Mouse (Mus musculus) thymus, postnatal 4 days (tissue): ENCODE measurements around the gene Olfr101.

Experiments
- DNase-seq: peaks from one replicate; pipeline ENCODE4 v3.0.0; 2021

Olfr101 gene

DNA sequence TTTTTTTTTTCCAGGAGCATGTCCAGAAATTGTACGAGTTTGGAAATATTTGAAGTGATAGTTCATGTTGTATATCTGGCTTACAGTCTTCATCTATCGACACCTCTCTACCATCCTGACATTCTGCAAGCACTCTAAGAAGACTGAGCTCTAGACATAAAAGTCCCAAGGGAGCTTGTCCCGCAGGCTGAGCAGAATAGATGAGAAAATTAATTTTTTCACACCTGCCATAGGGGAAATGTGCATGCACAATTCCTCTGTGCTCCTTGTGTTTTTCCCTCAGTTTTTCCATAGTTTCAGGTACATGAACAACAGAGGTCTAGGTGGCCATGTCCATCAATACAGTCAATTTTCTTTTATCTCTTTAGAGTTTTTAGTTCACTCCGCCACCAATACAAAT is at the start of gene Olfr101:
Gene Olfr101, minus strand, starts transcription at position 101 of the 400 bp plus-strand sequence.
- no peak for DNase-seq

DNA sequence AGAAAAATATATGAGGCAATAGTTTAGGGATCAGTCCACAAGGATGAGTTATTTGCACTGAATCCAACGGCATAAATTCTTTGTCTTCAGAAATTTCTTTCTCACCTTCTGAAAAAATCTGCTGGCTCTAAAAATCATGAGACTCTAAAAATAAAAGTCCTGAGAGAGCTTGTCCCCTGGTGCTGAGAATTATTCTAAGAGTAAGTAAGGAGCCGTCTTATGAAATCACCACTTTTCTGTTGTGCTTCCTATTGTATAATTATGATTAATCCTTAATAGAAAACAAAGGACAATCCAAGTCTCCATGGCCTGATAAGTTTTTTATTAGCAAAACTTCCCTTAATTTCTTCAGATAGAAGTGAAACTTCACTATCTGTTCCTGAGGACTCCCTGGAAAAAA is 35.5 kb upstream of the Olfr101 start, which contains the start of gene Olfr103:
Gene Olfr103, minus strand, starts transcription at position 101 of the 400 bp plus-strand sequence.
- no peak for DNase-seq

DNA sequence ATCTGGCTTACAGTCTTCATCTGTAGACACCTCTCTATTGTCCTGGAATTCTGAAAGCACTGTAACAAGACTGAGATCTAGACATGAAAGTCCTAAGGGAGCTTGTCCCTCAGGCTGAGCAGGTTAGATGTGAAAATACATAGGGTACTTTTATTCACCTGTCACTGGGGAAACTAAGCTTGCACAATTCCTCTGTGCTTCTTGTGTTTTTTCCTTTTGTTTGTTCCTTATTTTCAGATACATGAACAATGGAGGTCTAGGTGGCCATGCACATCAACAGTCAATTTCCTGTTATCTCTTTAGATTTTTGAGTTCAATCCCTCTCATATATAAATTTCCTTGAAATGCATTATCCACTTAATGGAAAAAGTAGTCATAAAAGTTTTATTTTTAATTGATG is 12.8 kb upstream of the Olfr101 start, which contains the start of gene Olfr102:
Gene Olfr102, minus strand, starts transcription at position 101 of the 400 bp plus-strand sequence.
- no peak for DNase-seq

DNA sequence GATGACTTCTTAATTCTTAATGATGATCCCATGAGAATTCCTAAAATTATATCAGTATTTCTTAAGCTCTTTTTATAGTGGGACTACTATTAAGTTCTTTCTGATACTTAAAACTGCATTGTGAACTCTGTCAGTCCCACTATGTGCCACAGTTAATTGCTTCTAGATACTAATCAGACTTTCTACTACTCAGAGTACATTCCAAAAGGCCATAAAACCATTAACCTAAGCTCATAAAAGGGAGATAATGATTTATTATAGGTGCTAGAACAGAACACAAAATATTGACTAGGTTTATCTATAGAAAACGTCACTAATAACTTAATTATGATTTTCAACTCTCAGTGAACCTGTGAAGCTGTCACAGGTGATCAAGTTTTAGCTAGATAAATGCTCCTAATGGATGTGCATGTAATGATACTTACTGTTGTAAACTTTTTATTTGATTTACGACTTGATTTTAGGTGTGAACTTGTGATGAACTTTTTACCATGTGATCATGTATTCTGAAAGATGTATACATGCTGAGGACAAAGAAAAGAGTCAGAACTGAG is 6.1 kb upstream of the Olfr101 start:
- DNase-seq, result no peak

DNA sequence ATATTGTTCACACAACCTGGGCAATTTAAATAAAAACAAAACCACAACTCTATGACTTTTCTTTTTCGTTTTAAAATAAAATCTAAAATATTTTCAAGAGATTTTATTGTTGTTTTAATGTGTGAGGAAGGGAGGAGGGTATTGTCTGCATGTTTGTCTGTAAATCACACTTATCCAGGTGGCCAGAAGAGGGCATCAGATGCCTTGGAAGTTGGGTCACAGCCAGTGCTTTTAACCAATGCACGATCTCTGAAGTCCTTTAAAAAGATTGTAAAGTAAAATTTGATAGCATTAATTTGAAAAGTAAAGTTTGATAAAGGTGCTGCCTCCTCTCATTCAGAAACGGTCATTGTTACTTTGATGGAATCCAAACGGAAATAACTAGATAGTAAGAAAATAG is 4.4 kb upstream of the Olfr101 start:
- DNase-seq, result no peak

DNA sequence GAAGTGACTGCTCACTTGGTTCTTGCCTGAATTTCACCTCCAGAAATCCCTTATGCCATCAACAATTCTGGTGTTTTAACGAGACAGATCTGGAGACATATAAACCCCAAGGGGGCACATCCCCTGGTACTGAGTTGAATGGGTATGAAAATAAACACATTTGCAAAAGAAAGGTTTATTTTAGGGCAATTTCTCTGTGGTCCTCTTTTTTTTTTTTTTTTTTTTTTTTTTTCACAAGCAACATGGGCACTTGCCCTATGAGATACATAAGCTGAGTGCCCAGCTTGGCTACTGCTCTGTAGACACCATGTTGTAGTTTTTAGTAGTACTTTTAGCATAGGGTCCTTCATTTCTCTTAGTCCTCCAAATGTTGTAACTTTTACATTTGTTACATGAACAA is 20.8 kb downstream of the Olfr101 start, which contains the start of gene Olfr99:
Gene Olfr99, minus strand, starts transcription at position 101 of the 400 bp plus-strand sequence.
- DNase-seq, result no peak

DNA sequence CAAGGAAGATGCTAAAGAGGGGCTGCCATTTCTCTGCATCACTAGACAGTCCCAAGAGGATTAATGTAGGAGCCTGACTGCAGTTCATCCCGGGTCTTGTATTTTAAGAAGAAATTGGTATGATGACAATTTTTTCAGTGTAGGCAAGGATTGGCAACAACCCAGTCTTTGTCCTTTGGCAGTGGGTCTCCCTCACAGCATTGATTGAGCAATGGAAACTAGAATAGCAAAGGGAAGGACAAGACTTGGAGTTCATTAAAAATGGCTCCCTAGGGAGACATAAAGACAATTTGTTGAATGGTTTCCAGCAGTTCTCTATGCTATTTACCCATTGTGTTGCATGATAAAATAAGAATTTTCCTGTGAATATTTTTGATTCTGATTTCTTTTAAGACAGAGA is 23.8 kb downstream of the Olfr101 start:
- DNase-seq, result no peak

DNA sequence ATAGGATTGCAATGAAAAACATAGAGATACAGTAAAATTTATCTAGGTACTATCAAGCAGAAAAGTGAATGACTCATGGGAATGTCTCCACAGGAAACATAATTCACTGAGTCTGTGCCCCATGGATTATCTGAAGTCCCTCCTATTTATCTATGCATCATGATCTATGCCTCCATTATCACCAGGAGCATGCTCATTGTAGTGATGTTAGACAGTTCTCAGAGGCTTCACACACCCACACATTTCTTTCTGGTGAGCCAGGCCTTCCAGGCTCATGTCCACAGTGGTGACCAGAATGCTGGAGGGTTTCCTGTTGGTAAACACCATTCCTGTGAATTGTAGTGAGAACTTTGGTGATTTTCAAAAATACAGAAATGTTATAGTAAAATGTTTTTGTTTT is 27.5 kb downstream of the Olfr101 start:
- no peak for DNase-seq

DNA sequence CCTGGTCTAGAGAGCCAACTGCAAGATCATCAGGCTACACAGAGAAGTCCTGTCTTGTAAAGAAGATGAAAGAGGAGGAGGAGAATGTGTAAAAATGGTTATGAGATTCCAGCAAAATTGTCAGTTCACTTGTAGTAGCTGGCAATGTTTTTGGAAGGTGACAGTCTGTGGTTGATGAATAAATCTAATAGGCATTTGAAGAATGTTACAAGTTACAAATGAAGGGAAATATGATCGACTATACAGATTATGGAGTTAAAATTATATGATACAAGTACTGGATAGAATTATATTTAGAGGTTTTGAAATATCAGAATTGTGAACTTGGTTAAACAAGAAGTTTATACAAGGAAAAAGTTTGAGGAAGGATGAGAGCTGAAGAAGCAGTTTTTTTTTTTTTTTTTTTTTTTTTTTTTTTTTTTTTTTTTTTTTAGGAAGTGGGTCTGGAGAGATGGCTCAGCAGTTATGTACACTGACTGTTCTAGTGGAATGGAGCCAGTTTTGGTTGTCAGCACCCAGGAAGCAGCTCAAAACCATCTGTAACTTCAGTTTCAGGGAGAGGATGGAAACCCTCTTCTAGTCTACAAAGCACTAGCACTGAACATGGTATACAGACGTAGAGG is 28.4 kb downstream of the Olfr101 start:
- no peak for DNase-seq

DNA sequence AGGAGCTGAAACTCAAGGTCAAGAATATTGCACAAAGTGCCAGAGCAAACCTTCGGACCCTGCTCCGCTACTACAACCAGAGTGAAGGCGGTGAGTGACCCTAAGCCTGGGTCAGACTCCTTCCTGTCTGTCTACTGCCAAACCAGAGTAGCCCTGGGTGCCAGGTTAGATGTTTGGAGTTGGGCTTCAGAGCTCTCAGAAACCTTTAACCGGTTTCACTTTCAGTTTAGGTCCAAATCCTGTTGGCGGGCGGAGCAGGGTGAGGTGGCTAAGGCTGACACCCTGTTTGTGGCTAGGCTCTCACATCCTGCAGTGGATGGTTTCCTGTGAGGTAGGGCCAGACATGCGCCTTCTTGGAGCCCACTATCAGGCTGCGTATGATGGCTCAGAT is 33.4 kb downstream of the Olfr101 start:
- DNase-seq, result peak; percentile 69

DNA sequence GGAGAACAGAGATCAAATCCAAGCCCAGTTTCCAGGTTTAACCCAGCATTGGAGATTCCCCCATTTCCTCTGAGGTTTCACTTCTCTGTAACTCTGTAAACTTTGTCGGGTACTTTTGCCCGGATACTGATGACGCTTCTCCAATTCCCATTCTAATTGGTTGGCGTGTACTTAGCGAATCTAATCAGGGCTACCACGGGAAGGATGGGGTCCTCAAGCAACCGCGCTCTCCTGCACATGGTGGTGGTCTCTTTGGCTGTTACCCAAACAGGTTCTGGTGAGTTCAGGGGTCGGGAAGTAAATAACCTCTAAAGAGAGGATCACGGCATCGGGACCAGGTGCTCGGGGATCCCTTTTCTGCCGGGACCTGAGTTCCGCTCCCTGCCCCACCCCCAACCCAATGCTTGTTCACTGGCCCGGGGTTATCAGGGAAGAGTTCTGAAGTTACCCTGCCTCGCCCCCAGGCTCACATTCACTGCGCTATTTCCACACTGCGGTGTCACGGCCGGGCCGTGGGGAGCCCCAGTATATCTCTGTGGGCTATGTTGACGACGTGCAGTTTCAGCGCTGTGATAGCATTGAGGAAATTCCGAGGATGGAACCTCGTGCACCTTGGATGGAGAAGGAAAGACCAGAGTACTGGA is 33.9 kb downstream of the Olfr101 start, which contains the start of gene H2-M3:
Gene H2-M3, plus strand, starts transcription at position 163 of the 644 bp plus-strand sequence.
- DNase-seq, result peak; percentile 92

DNA sequence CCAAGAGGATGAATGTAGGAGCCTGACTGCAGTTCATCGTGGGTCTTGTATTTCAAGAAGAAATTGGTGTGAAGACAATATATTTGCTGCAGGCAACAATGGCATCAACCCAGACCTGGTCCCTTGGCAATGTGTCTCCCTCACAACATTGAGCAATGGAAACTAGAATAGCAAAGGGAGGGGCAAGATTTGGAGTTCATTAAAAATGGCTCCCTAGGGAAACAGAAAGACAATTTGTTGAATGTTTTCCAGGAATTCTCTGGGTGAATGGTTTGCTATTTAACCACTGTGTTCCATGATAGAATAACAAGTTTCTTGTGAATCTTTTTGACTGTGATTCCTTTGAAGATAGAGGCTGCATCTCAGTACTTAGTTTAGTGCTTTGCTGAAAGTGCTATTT is 40.5 kb downstream of the Olfr101 start, which contains the start of gene Olfr98:
Gene Olfr98, minus strand, starts transcription at position 124 of the 400 bp plus-strand sequence.
- DNase-seq, result no peak

DNA sequence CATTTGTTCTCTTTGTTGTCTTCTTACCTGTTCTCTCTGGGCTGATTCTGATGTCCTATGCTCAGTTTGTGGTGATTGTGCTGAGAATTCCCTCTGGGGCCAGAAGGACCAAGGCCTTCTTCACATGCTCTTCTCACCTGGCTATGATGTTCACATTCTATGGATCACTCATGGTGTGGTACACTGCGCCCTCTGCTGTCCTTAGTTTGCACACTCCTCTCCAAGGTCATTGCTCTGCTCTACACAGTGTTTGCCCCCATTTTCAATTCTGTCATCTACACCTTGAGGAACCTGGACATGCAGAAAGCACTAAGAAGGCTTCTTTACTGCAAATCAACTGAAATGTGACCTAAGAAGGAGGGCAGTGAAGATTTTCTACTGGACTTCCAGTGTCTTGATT is 53.6 kb downstream of the Olfr101 start:
- peak; percentile 52 for DNase-seq

DNA sequence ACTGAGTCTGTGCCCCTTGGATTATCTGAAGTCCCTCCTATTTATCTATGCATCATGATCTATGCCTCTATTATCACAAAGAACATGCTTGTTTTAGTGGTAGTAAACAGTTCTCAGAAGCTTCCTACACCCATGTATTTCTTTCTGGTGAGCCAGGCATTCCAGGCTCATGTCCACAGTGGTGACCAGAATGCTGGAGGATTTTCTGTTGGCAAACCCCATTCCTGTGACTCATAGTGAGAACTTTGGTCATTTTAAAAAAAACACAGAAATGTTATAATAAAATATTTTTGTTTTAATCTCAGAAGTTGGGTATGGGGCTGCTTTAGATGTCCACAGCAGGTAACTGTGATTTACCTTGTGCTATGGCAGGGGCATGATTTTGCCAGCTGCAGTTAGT is 54.7 kb downstream of the Olfr101 start:
- DNase-seq, result no peak
